Mouse (Mus musculus): ENCODE results near the gene Zdhhc19.

DNA sequence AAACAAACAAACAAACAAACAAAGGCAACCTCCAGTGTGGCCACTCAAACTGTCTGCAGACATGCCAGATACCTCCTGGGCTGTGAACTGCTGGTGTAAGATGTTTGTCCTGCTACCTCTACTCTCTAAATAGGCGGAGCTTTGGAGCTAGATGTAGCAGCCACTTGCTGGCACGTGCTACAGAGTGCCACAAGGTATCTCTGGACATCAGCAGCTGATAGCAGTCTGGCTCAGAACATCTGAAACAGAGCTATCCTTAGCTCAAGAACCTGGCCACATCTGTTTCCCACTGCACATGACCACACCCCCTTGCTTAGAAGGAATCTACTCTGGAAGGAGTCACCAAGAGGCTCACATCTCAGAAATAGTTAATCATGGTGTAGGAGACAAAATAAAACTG lies 10.9 kb upstream of the Zdhhc19 start:
- no peak for TF ChIP-seq EP300 (IDR thresholded peaks at IDR 0.05)
- no peak for TF ChIP-seq CTCF (IDR thresholded peaks at IDR 0.05)
